Mouse (Mus musculus) kidney, postnatal 36 days (tissue): Measurements from ENCODE around the gene Wnt2b.

Experiments
- DNase-seq, 2 experiments: peaks; one replicate each; pipeline ENCODE4 v3.0.0; 2021 to 2022; ENCODE audit warnings: mixed read lengths in 2 of 2

The Wnt2b gene

GRCm38 (mm10) chr3:104961066-104962059 lies at the start of gene Wnt2b:
Wnt2b (minus strand) TSS chr3:104961921.
- DNase-seq: peak; percentile 16 to 49

GRCm38 (mm10) chr3:105010681-105011339 lies 49.1 kb upstream of the Wnt2b start:
- DNase-seq: no peak

- DNase-seq: no peak
Measured at GRCm38 (mm10) chr3:105008070-105008469, 46.3 kb upstream of the Wnt2b start.

GRCm38 (mm10) chr3:105006101-105006500 lies 44.4 kb upstream of the Wnt2b start:
- DNase-seq: no peak

- no peak for DNase-seq
Measured at GRCm38 (mm10) chr3:105005561-105006065, 43.9 kb upstream of the Wnt2b start.

GRCm38 (mm10) chr3:105005011-105005410 lies 43.3 kb upstream of the Wnt2b start:
- DNase-seq: no peak

- no peak for DNase-seq
Measured at GRCm38 (mm10) chr3:105003960-105004463, 42.3 kb upstream of the Wnt2b start.

- DNase-seq: no peak
Measured at GRCm38 (mm10) chr3:105001374-105001773, 39.7 kb upstream of the Wnt2b start.

GRCm38 (mm10) chr3:105000561-105000960 lies 38.8 kb upstream of the Wnt2b start:
- no peak for DNase-seq

- no peak for DNase-seq
Measured at GRCm38 (mm10) chr3:104997563-104997962, 35.8 kb upstream of the Wnt2b start.

- DNase-seq: no peak
Measured at GRCm38 (mm10) chr3:104995707-104996106, 34.0 kb upstream of the Wnt2b start.

- DNase-seq: no peak
Measured at GRCm38 (mm10) chr3:104994415-104994841, 32.7 kb upstream of the Wnt2b start.

GRCm38 (mm10) chr3:104993800-104994199 lies 32.1 kb upstream of the Wnt2b start:
- no peak for DNase-seq

GRCm38 (mm10) chr3:104992709-104993388 lies 31.1 kb upstream of the Wnt2b start:
- peak; percentile 89 to 97 for DNase-seq

GRCm38 (mm10) chr3:104991703-104992102 lies 30.0 kb upstream of the Wnt2b start:
- no peak for DNase-seq

- DNase-seq: no peak
Measured at GRCm38 (mm10) chr3:104987884-104988283, 26.2 kb upstream of the Wnt2b start.

GRCm38 (mm10) chr3:104979735-104980134 lies 18.0 kb upstream of the Wnt2b start:
- DNase-seq: no peak

- peak; percentile 81 to 95 for DNase-seq
Measured at GRCm38 (mm10) chr3:104967548-104968300, 6.0 kb upstream of the Wnt2b start.

GRCm38 (mm10) chr3:104965991-104966554 lies 4.4 kb upstream of the Wnt2b start:
- DNase-seq: no peak

- no peak for DNase-seq
Measured at GRCm38 (mm10) chr3:104965070-104965855, 3.5 kb upstream of the Wnt2b start.
